Mouse (Mus musculus): ENCODE results near the gene Notch4. TPM values are rescaled to one million over a fixed set of nuclear protein-coding genes. Genes with fewer than 3 reads are reported as not detected.

Gene Notch4
- total RNA-seq, 2 experiments from 2014 or later: 34.9 to 36.3 TPM

DNA sequence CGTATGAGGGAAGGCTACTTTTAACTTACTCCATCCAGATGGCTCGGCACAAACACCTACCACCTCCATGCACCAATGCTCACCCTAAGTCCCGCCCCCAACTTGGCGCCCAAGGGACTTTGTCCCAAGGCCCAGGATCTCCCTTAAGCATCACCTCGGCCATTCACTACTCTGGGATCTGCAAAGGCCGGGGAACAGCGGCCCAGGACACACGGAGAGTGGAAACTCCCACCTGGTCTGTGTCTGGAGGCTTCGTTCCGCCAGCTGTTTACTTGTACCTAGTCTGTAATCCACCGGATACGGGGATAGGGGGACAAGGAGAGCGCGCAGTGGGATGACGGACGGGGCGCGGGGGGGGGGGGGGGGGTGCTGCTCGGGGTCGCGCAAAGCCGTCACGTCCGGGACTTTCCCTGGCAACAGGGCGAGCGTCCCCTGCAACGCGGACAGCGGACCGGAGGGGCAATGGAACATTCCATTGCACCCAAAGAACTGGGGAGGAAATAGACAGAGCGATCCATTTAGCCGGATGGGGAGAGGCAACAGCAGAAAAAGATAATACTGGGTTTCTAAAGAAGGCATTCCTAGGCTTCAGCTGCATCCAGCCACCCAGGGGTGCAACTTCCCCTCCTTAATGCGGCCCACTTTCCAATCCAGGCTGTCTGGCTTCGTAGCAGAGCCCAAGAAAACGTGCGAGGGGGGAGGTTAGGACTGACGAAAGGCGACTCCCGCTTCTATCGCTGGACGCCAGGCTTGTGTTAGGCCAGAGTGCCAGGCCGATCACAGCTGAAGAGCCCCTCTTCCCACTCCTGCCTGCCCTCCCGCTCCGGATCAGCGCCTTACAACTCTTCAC is 63.2 kb downstream of the Notch4 start:
- DNase-seq: peak; percentile 91

DNA sequence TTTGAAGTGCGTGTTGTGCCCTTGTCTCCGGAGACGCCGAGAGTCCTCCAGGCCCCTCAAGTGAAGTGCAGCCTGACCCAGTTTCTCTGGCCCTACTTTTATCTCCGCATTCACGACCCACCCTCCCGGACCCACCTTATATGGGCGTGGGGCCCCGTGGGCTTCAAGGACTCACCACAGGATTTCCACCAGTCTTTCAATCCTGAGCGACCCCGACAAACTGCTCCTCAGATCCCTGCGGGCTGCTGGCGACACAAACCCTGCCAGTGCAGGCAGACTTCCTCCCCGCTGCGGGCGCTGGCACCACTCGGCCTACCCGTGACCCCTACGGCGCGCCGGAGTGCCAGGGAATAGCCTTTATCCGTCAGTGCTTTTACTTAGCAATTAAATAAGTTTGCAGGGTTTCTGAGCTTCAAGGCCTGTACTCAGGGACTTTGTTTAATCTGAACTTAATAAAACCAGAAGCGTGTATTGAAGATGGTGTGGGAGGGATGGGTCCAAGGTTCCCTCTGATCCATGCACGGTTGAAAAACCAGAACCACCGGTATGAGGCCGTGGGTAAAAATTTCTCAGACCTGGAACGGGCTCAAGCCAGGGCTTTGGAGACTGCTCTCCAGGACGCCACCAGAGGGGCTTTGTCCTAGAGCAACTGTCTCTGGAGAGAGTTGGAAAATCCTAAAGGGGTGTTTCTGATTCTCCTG is 64.0 kb downstream of the Notch4 start, which contains the start of gene Ppt2:
Ppt2 (minus strand) TSS at position 568 of the 701 bp plus-strand sequence.
- peak; percentile 79 for DNase-seq

DNA sequence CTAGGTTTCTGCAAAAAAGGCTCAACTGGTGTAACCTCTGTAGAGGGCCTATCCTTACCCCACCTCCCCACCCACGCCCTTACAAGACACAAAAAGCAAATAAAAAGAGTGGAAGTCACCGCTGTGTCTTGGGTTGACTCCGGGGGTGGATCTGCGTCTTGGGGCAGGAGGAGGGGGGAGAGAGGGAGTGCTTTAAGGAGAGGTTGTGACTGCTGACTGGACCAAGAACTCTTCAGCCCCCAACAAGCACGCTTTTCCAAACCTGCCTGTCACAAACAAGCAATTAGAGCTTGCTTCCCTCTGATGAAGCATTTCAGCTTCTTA is 64.5 kb downstream of the Notch4 start:
- DNase-seq: no peak

DNA sequence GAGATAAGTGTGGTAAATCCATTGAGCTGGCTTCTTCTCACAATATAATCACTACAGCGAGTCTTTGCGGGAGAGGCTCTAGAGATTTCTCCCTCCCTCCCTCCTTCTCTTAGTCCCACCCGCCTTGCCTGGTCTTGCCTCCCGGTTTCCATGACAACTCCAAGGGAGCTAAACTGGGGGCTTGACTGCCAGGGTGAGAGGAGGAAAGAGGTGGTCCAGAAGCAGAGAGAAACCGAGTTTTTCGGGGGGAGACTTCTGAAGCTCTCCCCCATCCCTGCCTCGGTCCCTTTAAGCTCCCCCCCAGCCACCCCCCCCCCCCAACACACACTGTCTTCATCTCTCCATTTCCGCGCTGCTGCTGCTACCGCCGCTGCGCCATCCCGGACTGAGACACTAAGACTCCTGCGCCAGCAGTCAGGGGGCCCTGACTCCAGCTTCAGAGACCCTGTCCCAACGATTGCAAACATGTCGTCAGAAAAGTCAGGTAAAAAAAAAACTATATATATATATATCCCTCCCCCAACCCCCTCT is 65.2 kb downstream of the Notch4 start, which contains the start of gene Prrt1:
Prrt1 (plus strand) TSS at position 313 of the 531 bp plus-strand sequence.
- no peak for DNase-seq

DNA sequence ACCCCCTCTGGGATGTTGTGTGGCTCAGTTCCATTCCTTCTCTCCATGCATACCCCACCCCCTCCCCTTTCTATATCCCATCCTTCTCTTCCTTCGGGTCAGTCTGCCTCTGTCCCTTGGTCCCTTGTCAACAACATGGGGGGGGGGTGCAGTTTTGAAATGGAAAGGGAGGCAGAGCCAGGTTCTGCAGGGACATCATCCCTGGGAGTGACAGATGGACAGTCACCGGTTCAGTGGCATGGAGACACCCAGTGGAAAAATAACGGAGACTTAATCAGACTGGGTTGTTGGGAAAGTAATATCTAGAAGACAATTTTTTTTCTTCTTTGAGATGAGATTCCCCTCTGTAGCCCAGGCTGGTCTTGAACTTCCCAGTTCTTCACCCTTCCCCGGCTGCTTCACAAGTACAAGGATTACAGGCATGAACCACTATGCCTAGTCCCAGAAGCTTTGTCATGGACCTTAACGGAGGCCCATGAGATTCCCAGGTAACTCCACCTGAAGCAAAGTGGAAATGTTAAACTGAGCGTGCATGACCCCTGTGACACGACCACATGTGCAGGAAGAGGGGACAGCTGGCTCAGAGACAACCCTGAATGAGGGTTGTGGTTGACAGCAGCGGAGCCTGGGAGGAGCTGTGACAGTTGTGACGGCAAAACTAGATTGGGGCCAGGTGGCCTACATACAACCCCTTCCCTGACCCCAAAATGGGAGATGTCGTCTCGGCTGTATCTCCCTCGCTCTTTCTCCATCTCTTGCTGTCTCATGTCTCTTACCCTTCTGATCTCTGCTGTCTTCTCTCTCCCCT is 65.9 kb downstream of the Notch4 start:
- no peak for DNase-seq

DNA sequence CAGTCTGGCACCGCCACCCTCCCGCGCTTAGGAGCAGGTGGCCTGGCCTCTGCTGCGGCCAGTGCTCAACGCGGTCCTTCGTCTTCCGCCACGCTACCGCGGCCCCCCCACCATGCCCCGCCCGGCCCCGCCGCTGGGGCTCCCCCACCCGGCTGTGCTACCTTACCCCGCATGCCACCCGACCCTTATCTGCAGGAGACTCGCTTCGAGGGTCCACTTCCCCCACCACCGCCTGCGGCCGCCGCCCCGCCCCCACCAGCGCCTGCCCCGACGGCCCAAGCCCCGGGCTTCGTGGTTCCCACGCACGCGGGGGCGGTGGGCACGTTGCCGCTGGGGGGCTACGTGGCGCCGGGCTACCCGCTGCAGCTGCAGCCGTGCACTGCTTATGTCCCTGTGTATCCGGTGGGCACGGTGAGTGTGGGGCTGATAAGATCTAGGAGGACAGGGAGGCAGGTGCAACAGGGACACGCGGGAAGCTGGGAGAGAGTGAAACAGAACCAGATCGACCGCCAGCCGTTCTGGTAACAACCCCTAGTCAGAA is 66.8 kb downstream of the Notch4 start:
- DNase-seq: no peak

DNA sequence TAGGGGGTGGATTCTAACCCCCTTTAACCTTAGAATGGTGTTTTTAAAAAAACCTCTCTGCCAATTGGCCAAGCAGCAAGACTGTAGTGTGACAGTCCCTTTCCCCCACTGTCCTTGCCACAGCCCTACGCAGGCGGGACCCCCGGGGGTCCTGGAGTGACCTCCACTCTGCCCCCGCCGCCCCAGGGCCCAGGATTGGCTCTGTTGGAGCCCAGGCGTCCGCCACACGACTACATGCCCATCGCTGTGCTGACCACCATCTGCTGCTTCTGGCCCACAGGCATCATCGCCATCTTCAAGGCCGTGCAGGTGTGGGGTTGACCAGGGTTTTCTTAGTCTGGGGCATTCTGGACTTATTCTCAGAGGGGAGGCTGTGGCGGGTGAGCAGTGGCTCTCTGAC is 67.6 kb downstream of the Notch4 start:
- DNase-seq: no peak

DNA sequence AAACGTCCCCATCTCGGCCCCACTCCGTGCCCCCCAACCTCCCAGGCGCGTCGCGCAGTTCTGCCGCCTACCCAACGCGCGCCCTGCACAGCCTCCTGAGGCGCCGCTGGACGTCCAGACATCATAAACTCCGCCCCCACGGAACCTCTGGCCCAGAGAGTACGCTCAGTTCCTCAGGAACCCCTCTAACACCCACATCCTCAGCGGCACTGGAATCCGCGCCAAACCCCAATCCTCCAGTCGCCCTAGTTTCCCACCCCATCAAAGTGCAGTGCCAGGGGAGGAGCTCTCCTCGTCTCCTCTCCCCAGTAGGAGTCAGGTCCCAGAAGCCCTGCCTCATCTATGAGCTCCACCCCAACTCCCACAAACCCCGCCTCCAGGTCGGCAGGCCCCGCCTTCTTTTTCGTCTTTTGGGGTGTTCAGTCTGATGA is 68.2 kb downstream of the Notch4 start:
- peak; percentile 81 for DNase-seq

DNA sequence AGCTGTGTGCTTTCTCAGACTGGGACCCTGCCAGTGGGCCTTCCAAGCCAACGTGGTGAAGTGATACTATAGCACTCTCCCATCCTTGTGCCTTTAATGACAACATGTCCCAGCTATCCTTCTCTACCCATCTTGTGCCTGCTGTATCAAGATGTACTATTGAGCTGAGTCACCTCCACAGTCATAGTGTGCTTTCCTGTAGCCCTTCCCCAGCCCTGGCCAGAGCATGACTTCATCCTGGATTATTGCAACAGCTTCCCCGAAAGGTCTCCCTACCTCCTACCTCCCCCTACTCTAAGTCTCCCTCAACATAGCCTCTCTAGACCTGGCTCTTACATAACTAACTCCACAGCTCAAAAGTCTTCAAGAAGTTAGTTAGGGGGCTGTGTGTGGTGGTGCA is 71.6 kb downstream of the Notch4 start:
- DNase-seq: no peak

DNA sequence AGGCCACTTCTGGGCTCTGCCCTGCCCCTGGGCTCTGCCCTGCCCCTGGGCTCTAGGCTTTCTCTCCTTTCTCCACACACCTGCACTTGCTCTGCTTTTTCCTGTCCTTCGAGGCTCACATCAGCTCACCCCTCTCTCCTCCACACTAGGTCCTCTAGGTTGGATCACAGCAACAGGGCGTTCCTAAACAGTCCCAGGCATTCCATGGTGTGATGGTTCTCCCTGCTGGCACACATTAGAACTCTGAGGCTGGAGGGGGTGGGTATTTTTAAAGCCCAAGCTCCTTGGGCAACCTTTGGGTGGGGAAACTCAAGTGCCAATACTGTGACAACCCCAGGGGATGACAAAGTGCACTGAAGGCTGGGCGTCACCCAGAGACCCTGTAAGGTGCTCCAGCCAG is 73.4 kb downstream of the Notch4 start:
- no peak for DNase-seq

Other genes starting within 250 kb of the Notch4 start
- under 1 TPM; 0.21 to 0.39 TPM for gene H2-Eb2, start 238.6 kb upstream of the Notch4 start, total RNA-seq (2021)
- gene Btnl2, start 209.4 kb upstream of the Notch4 start, total RNA-seq (2021): under 1 TPM; 0.48 to 0.66 TPM
- not detected for gene Btnl1, start 187.1 kb upstream of the Notch4 start, total RNA-seq (2021)
- 1 to 10 TPM; 1.5 to 3.6 TPM for gene BC051142, start 165.4 kb upstream of the Notch4 start, total RNA-seq (2021)
- gene Btnl4, start 87.0 kb upstream of the Notch4 start, total RNA-seq (2021): not detected
- not detected for gene Btnl6, start 46.9 kb upstream of the Notch4 start, total RNA-seq (2021)
- gene Gpsm3, start 25.5 kb downstream of the Notch4 start, total RNA-seq (2021): 10 to 100 TPM; 11.0 to 12.1 TPM
- gene Pbx2, start 27.0 kb downstream of the Notch4 start, total RNA-seq (2021): 10 to 100 TPM; 39.0 to 52.4 TPM
- 1 to 10 TPM; 2.0 to 4.3 TPM for gene Ager, start 33.6 kb downstream of the Notch4 start, total RNA-seq (2021)
- gene Rnf5, start 39.4 kb downstream of the Notch4 start, total RNA-seq (2021): 10 to 100 TPM; 70.4 to 71.5 TPM
- gene Agpat1, start 40.0 kb downstream of the Notch4 start, total RNA-seq (2021): 10 to 100 TPM; 92.7 TPM
- gene Egfl8, start 51.7 kb downstream of the Notch4 start, total RNA-seq (2021): 1 to 10 TPM; 6.1 to 9.9 TPM
- gene Ppt2, start 64.2 kb downstream of the Notch4 start, total RNA-seq (2021): 10 to 100 TPM; 47.8 to 48.0 TPM
- gene Prrt1, start 65.3 kb downstream of the Notch4 start, total RNA-seq (2021): 1 to 10 TPM; 4.5 to 7.9 TPM
- 10 to 100 TPM; 11.8 to 14.4 TPM for gene Fkbpl, start 80.5 kb downstream of the Notch4 start, total RNA-seq (2021)
- 10 to 100 TPM; 37.8 to 40.1 TPM for gene Atf6b, start 82.9 kb downstream of the Notch4 start, total RNA-seq (2021)
- gene Tnxb, start 106.3 kb downstream of the Notch4 start, total RNA-seq (2021): 10 to 100 TPM; 40.6 to 47.3 TPM
- 100 to 1,000 TPM in 1 of 2 experiments, 10 to 100 TPM in 1; 88.4 to 156 TPM for gene C4b, start 179.6 kb downstream of the Notch4 start, total RNA-seq (2021)
- gene Cyp21a1, start 240.3 kb downstream of the Notch4 start, total RNA-seq (2021): 1,000 to 10,000 TPM; 2,477 to 2,588 TPM

Data from adrenal gland, postnatal 10 days (tissue).